Mouse (Mus musculus): ENCODE measurements around the gene Smim20. TPM values are rescaled to one million over a fixed set of nuclear protein-coding genes. Genes with fewer than 3 reads are reported as not detected.

Gene Smim20
- polyA plus RNA-seq, 1 experiment = 155 TPM

DNA sequence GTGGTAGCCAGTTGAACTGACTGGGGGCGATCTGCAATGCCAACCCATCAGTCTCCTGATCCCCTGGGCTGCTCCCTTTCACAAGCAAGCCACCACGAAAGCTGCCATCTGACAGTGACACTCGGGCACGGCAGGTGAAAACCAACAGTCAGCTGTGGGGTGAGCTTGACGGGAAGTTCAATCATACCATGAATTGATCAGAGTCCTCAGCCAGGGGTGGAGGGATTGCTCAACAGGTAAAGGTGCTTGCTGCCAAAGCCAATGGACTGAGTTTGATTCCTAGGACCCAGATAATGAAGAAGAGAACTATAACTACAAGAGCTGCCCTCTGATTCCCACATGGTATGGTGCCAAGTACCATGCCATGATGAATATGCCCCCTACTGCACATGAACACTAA, 12.7 kb upstream of the Smim20 start:
- no peak overlapping the region for H3K27ac ChIP-seq (replicated peaks; ENCODE audit: low read depth, low read length)
- H3K4me3 ChIP-seq (ENCODE audit: insufficient read depth, low read depth, low read length) = no peak overlapping the region
- H3K4me1 ChIP-seq (ENCODE audit: control insufficient read depth, insufficient read depth, insufficient read length, low read length) = no peaks in the 10 kb centered on the region; the same call in 1 of the 2 replicates

DNA sequence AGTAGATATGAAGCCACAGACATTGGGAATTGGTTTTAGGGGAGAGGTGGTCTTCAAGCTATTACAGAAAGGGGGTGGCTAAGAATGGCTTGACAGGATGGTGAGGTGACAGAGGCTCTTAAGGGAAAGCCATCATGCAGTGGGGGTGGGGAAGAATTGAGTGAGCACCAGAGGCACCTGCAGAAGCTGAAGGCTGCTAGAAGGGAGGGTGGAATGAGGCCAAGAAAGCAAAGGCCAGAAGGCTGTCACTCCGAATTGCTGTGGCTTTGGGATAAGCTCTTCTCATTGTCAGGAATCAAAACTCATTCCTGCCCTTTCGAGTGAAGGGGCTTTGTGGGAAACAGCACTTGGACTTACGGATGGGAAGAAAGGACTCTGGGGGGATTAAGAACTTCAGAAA, 12.1 kb upstream of the Smim20 start:
- H3K4me1 ChIP-seq (ENCODE audit: control insufficient read depth, insufficient read depth, insufficient read length, low read length) = no peaks in the 10 kb centered on the region; the same call in 1 of the 2 replicates
- H3K27ac ChIP-seq (replicated peaks; ENCODE audit: low read depth, low read length) = no peak overlapping the region
- no peak overlapping the region for H3K4me3 ChIP-seq (ENCODE audit: insufficient read depth, low read depth, low read length)

DNA sequence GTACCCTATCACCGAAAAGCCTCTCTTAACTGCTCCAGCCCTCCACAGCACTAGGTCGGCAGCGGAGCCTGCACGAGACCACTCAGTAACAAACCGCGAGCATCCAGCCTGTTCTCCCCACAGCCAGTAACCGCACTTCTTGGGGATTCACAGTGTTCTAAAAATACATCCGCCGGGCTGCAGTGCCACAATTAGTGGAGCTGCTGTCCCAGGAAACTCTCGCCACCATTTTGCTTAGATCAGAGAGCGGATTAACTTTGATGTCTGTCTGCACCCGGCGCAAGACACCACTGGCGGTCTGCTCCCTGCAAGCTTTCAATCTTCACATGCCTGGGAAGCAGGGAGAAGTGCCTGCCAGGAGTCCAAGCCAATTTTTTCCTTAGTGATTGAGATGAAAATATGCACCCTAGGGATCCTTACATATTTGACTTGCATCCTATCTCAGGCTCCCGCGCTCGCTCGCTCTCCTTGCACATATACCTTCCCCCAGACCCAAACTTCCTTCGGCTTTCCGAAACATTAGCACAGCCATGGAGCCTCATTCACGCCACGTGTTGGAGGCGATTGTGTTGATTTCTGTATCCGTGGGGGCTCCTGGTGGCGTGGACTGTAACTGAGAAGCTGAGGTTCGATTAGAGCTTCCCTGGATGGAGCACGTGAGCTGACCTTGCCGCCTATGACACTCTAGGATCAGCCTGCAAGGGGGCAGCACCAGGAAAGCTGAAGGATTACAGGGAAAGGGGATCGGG, 8.7 kb upstream of the Smim20 start:
- Histone ChIP-seq H3K27ac (replicated peaks; ENCODE audit: low read depth, low read length) (no peak overlapping the region), H3K4me3 (ENCODE audit: insufficient read depth, low read depth, low read length) (peak overlapping the region; percentile 4; the same call in 1 of the 2 replicates), H3K4me1 (ENCODE audit: control insufficient read depth, insufficient read depth, insufficient read length, low read length) (no peaks in the 10 kb centered on the region; the same call in 1 of the 2 replicates)

DNA sequence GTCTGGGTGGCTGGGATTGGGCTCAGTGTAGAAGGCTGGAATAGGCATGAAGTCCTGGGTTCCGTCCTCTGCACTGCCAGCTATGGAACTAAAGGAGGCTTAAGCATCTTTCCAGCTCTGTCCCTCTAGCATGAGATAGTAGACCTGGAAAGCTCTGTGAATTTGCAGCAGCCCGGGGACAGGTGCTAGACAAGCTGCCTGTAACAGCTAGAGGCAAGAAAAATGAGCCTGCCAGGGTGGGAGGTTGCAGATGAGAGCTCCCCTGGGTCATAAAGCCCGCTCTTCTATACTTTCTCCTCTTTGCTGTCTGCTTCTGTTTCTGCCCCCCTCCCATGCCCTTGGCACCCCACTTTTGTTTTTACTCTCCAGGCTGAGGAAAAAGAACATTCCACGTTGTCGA, 7.0 kb upstream of the Smim20 start:
- no peak overlapping the region for H3K27ac ChIP-seq (replicated peaks; ENCODE audit: low read depth, low read length)
- H3K4me1 ChIP-seq (ENCODE audit: control insufficient read depth, insufficient read depth, insufficient read length, low read length) = no peaks in the 10 kb centered on the region; the same call in 1 of the 2 replicates
- no peak overlapping the region for H3K4me3 ChIP-seq (ENCODE audit: insufficient read depth, low read depth, low read length)

DNA sequence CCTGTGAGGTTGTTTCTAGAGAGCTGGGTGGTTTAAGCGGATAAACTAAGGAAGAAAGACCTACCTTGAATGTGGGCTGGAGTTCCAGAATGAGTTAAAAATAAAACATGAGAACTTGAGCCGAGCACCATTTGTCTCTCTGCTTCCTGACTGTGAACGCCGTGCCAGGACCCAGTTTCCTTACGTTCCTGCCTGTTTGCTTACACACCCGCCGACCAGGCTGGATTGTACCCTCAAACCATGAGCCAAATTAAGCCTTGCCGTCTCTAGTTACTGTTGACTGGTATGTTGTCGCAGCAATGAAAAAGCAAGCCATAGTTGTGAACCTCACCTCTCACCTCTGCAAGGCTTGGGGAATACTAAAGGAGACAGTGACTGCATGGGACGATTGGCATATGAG, 4.9 kb upstream of the Smim20 start:
- Histone ChIP-seq H3K4me3 (ENCODE audit: insufficient read depth, low read depth, low read length) (no peak overlapping the region), H3K4me1 (ENCODE audit: control insufficient read depth, insufficient read depth, insufficient read length, low read length) (no peaks in the 10 kb centered on the region; the same call in 1 of the 2 replicates), H3K27ac (replicated peaks; ENCODE audit: low read depth, low read length) (no peak overlapping the region)

DNA sequence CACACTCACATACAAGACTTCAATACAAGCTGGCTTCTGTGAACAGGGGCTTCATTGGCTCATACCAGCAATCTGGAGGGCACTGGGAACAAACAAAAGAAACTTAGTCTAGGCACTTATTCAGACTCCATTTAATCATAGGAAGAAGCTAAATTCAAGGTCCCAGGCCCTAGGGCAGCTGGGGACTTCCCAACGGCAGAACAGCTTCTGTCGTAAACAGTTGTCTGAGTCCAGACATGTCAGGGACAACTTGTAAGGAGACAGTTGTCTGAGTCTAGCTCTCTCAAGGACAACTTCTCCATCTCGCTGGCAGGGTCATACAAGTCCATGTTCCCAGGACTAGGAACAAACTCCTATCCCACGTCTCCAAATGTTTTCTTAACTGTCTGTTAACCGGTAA, 2.8 kb upstream of the Smim20 start:
- Histone ChIP-seq H3K4me1 (ENCODE audit: control insufficient read depth, insufficient read depth, insufficient read length, low read length) (peaks cover 7% of the 10 kb centered on the region; the same call in 1 of the 2 replicates), H3K27ac (replicated peaks; ENCODE audit: low read depth, low read length) (no peak overlapping the region)

DNA sequence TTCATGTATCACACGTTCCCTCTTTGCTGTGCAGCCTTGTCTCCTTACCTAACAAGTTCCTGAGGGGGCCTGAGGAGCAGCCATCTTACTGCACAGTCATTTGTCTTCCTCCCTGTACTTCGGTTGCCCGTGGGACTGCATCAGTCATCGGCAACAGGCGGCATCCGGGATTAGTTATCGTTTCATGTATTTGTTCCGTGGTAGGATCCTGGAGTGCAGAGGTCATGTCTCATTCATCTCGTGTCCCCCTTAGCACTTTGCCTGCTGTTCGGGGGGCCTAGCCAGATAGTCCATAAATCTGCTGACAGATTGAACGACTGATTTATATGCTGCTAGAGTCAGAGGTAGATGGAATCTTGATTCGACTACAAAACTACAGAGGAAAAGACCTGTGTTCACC, 1.1 kb upstream of the Smim20 start:
- Histone ChIP-seq H3K27ac (replicated peaks; ENCODE audit: low read depth, low read length) (no peak overlapping the region), H3K4me3 (ENCODE audit: insufficient read depth, low read depth, low read length) (no peak overlapping the region), H3K4me1 (ENCODE audit: control insufficient read depth, insufficient read depth, insufficient read length, low read length) (peaks cover 12% of the 10 kb centered on the region; the same call in 1 of the 2 replicates)

More for the DNA sequence above, 2.8 kb upstream of the Smim20 start:
- no peak overlapping the region for H3K4me3 ChIP-seq (ENCODE audit: insufficient read depth, low read depth, low read length)

DNA sequence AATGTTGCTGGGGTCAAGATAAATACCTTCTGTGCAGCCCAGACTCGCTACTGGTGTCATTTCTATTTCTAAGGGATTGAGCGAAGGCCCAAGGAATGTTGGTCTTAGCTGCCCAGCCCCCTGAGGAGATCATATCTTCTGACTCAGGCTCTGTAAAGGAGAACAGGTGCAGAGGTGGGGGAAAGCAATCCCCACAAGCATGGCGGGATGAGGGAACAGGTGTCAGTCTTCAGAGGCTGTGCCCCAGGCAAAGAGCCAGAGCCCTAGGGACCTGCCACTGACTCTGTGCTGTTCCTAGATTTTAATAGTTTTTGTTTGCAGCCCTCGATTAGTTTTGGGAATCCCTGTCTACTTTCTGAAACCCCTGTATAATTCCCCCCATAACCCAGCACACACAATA, 702 bp upstream of the Smim20 start:
- Histone ChIP-seq H3K4me3 (ENCODE audit: insufficient read depth, low read depth, low read length) (no peak overlapping the region), H3K4me1 (ENCODE audit: control insufficient read depth, insufficient read depth, insufficient read length, low read length) (peaks cover 13% of the 10 kb centered on the region; the same call in 1 of the 2 replicates), H3K27ac (replicated peaks; ENCODE audit: low read depth, low read length) (no peak overlapping the region)

DNA sequence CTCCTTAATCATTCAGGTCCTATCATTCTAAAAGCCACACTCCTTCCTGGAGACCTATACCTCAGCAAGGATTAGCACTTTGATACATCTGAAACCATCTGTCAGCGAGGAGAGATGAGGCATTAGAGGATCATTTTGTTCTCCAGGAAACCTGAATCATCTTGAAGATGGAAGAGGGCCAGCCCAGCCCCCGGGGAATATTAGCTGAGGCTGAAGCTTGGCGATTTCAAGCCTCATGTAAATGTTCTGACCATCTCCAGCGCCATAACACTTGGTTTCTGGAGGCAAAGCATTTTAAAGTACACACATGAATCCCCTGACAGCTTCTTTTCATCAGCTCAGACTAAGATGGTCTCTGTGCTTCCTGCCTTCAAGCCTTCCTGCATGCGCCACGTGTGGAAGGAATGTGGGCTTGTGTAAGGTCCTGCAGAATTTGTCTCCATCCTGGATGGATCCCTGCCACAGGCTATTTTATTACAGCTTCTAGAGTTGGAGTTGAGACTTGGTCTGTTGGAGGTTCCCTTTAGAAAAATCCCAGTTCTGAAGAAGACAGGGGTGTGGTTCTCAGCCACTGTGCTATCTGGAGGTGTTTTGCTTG, 1.3 kb downstream of the Smim20 start:
- peaks cover 13% of the 10 kb centered on the region; the same call in 1 of the 2 replicates for H3K4me1 ChIP-seq (ENCODE audit: control insufficient read depth, insufficient read depth, insufficient read length, low read length)
- peak overlapping the region; percentile 96; the same call in 1 of the 2 replicates for H3K4me3 ChIP-seq (ENCODE audit: insufficient read depth, low read depth, low read length)
- no peak overlapping the region for H3K27ac ChIP-seq (replicated peaks; ENCODE audit: low read depth, low read length)

DNA sequence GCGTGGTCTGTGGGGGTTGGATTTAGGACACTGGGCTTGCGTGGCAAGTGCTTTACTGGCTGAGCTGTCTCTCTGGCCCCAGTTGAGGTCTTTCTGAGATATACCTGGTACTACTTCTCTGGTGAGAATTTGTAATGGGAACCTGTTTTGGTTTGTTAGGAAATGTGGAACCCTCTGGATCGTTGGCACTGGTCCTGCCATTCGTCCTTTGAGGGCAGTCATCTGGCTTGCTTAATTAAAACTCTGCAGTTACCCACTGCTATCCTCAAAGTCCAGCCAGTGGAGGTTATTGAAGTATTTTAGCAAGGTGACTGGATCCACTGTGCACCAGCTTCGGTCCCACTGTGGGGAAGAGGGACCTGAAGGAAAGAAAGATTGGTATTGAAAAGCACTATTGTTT, 2.9 kb downstream of the Smim20 start:
- H3K4me3 ChIP-seq (ENCODE audit: insufficient read depth, low read depth, low read length) = no peak overlapping the region
- H3K4me1 ChIP-seq (ENCODE audit: control insufficient read depth, insufficient read depth, insufficient read length, low read length) = peaks cover 13% of the 10 kb centered on the region; the same call in 1 of the 2 replicates
- no peak overlapping the region for H3K27ac ChIP-seq (replicated peaks; ENCODE audit: low read depth, low read length)

DNA sequence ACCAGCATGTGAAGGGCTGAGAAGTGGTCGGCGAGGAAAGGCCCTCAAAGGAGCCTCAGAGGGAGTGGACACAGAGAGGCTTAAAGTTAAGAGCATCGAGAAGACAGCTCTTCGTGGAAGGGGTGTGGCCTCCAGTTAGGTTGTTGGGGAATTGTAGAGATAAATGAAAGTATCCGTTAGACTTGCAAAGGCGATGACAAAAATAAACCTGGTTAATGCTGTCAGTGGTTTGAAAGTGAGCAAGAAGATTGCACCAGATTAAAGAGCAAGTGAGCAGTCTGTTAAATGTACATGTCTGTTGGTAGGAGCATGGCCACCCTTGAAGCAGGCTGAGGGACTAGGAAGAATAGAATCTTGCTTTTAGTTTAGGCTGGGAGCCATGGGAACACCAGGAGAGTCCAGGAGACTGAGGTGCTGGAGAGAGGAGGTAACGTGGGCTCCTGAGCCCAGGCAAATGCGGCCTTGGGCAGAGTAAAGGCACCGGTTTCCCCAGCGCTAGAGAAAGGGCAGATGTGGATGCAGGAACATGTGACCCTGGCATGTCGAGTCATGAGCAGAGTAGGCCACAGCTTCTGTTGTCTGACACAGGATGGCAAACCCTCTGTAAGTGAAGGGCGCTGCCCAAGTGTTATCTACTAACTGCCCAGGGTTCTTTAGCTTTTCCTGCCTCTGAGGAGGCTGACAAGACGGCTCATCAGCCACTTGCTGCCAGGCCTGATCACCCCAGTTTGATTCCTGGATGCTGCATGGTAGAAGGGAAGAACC, 4.2 kb downstream of the Smim20 start:
- H3K4me3 ChIP-seq (ENCODE audit: insufficient read depth, low read depth, low read length) = no peak overlapping the region
- H3K4me1 ChIP-seq (ENCODE audit: control insufficient read depth, insufficient read depth, insufficient read length, low read length) = peaks cover 13% of the 10 kb centered on the region; the same call in 1 of the 2 replicates
- H3K27ac ChIP-seq (replicated peaks; ENCODE audit: low read depth, low read length) = no peak overlapping the region

DNA sequence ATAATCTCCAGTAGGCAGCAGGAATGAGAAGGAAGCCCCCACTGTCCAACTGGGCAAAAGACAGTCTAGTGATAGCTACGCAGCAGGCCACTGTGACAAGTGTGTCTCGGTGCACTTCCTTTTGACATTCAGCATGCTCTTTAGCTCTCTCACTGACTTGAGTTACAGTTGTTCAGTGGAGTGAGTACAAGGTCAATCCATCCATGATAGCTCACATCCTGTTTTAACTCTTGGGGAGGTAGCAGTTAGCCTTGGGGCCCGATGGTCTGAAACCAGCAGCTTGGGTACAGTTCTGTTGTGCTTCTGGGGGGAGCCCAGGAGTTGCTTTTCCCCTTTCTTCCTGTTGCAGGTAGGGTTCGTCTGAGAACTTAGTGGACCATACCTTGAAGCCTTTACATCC, 5.7 kb downstream of the Smim20 start:
- H3K27ac ChIP-seq (replicated peaks; ENCODE audit: low read depth, low read length) = no peak overlapping the region
- H3K4me1 ChIP-seq (ENCODE audit: control insufficient read depth, insufficient read depth, insufficient read length, low read length) = peaks cover 12% of the 10 kb centered on the region; the same call in 1 of the 2 replicates
- no peak overlapping the region for H3K4me3 ChIP-seq (ENCODE audit: insufficient read depth, low read depth, low read length)

DNA sequence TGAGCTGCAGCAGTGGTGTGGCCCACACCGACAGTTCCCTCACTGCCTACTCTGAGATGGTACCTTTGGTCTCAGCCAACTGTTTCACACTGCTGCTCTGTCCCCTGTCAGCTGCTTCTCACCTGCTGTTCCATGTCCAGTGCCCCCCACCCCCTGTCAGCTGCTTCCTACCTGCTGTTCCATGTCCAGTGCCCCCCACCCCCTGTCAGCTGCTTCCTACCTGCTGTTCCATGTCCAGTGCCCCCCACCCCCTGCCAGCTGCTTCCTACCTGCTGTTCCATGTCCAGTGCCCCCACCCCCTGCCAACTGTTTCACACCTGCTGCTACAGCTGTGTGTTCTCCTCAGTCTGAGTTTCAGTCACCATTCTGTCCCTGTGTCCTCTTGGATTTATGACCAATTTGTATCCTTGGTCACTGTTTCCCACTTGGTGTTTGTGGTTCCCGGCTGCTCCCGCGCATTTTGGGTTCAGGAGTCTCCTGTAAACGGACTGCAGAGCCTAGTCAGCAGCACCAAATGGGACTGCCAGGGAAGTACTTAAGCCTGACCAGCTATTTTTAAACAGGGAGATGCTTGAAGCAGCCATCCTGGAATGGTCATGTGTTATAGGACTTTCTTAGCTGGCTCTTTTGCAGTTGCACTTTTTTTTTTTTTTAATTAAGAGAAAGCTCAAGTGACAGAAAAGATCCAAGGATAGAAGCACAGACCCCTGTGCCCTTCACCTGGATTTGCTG, 7.0 kb downstream of the Smim20 start:
- Histone ChIP-seq H3K27ac (replicated peaks; ENCODE audit: low read depth, low read length) (no peak overlapping the region), H3K4me3 (ENCODE audit: insufficient read depth, low read depth, low read length) (no peak overlapping the region), H3K4me1 (ENCODE audit: control insufficient read depth, insufficient read depth, insufficient read length, low read length) (peaks cover 6% of the 10 kb centered on the region; the same call in 1 of the 2 replicates)

DNA sequence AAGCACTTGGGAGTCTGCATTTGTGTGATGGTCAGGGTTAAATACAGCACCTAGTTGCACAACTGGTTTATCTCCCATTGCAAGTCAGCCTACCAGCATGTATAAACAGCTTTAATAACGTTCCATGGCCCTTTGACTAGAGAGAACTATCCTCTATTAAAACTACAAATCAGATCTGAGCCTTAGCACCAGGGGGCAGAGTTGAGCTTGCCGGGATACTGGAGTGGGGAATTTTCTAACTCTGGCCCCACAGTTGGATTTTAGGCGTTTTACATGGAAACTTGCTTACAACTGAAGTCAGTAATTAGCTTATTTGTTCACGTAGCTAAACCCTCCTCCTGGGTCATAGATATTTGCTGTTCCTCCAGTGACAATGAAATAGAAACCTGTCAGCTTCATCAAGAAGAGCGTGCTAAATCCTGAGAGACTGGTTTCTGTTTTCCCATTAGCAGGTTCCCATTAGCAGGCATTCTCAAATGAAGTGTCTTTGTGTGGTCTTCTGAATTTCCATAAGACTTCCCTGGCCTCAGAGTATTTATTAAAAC, 8.0 kb downstream of the Smim20 start:
- Histone ChIP-seq H3K27ac (replicated peaks; ENCODE audit: low read depth, low read length) (no peak overlapping the region), H3K4me3 (ENCODE audit: insufficient read depth, low read depth, low read length) (no peak overlapping the region), H3K4me1 (ENCODE audit: control insufficient read depth, insufficient read depth, insufficient read length, low read length) (peaks cover 5% of the 10 kb centered on the region; the same call in 1 of the 2 replicates)

All from brown adipose tissue, adult 24 weeks (tissue).